Mouse (Mus musculus): ENCODE measurements at regions not wholly inside any gene's neighbourhood (a gene's known extent, or its start where the extent isn't known, plus 50 kb on each side); places are given as distances from the start of the nearest gene placed in this dataset.

DNA sequence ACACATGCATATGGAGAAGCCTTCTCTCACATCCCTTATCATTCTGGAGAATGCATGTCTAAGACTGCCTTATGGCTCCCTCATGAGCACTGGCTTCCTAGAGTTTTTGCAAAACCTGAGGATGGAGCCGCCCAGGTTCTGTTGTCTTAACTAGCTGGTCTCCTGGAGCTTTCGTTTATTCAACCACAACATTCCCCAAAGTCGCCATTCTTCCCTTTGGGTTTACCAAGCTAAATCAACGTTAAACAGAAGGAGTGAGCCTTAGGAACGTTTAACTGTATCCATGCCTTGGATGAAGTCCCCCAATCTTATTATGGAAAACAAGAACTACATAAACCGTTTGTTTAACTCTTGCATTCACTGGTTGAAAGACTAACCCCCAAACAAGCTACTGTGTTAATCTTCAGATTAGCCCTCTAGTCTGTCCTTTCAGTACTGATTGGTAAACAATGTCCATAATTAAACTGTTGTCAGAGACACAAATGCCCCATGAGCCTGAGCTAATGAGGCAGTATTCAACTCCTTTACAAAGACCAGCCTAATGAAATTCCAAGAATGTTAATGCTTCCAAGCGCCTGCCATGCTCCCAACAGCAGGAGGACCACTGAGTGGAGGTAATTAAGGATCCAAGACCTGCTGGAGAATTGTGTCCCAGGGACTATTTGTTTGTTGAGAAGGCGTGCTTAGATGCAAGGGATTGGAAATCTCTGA, 121.1 kb upstream of the Cdkn3 start:
- DNase-seq (ENCODE audit: low spot score in 2 of 2), result no peak

DNA sequence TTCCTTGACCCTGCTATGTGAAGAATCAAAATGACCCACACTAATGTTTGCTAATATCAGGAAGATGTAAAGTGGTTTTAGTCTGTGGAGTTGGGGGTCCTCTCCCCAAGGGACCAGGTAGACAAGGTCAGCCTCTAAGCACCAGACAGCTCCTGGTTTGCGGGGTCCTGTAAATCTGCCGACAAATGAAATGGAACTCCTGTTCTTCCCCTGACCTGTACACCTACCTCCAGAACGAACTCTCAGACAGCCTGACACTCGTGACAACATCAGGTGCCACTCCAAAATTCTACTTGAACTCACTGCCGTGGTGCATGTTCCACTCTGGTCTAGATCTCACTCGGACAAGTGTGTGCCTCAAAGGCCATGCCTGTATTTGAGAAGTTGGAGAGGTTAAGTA, 121.8 kb upstream of the Cdkn3 start:
- DNase-seq (ENCODE audit: low spot score in 2 of 2), result no peak

DNA sequence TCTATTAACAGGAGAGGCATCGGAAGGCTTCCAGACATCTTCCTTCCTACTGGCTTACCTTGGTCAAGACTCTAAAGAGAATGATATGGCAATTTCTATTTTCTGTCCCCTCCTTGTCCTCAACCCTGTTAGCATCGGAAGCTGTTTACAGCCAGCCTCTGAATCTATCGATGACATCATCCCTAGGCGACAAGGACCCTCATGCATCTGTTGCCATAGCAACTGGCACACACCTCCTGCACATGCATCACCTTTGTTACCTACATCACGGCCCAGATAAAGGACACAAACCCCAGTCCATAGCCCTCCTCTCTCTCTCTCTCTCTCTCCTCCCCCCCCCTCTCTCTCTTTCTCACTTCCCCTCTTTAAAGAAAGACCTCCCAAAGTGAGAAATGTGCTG, 123.1 kb upstream of the Cdkn3 start:
- no peak for DNase-seq (ENCODE audit: low spot score in 2 of 2)

DNA sequence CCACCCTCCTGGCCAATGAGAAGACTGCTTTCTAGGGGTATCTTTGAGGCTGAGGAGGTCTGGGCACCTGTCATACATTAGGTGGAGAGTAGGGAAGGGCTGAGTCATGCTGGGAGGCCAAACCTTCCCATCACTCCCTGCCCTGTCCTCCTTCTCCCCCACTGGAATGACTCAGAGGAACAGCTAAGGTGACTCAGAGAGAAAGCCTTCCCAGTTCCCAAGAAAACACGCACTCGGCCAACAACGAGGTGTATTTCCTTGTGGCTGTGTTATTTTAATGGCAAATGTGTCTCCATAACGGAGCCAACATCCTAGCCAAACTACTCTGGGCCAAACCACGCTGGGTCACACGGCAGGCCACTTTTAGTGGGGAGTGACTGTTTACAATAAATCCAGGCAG, 124.0 kb upstream of the Cdkn3 start:
- no peak for DNase-seq (ENCODE audit: low spot score in 2 of 2)

DNA sequence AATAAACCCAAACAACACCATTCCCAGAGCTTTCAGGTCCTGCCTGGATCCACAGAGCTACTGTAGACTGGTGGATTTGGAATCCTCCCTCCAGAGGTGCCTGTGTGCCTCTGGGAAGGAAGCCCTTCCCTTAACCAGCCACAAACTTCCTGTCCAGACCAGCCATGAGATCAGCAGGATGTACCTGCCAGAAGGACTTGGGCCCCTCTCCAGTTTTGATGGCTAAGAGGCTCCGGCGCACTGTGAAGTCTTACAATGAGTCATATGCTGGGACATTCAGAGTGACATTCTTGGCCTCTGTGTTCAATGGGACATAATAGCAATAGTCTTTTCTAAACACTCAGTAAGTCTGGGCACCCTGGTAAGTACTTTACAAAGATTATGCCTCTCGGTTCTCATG, 125.0 kb upstream of the Cdkn3 start:
- no peak for DNase-seq (ENCODE audit: low spot score in 2 of 2)

DNA sequence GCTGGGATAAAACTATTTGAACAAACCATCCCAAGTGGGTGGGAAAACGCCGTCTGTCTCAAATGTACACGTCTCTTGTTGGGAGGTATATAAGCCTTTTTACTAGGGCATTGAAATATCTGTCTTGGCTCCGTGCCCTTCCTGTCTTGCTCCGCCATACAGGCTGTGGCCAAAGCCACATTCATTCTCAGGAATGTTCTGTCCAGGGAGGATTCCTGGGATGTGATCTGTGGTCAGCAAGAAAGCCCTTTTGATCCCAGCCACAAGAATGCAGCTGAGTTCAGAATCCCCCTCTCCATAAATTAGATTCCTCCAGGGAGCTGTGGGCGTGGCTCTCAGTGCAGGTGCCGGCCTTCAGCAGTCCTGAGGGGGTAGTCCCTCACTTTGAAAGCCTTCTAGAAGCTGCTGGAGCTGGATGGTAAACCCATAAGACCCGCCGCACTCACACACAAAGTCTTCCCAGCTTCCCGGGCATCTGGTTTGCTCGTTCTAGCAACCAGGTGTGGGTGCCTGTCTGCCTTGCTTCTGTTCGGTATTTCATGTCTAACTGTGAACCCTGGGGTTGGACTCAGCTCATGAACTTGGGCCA, 125.6 kb upstream of the Cdkn3 start:
- DNase-seq (ENCODE audit: low spot score in 2 of 2), result no peak

DNA sequence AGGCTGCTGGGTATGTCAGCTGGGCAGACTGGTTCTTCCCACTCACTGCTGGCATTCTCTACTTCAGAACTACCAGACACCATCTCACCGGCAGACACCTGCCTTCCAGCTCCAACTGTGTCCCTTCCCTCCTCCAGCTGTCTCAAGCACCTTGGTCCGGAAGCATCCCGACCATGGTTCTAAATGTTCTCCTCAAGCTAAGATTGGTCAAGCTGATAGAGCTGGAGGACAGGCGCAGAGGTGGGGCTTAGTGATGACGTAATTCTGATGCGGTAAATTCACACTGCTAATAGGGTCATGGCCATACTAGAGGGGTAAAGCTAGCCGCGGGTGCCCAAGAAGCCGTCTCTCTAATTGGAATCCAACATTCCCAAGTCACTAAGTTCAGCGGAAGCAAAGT, 126.1 kb upstream of the Cdkn3 start:
- no peak for DNase-seq (ENCODE audit: low spot score in 2 of 2)

DNA sequence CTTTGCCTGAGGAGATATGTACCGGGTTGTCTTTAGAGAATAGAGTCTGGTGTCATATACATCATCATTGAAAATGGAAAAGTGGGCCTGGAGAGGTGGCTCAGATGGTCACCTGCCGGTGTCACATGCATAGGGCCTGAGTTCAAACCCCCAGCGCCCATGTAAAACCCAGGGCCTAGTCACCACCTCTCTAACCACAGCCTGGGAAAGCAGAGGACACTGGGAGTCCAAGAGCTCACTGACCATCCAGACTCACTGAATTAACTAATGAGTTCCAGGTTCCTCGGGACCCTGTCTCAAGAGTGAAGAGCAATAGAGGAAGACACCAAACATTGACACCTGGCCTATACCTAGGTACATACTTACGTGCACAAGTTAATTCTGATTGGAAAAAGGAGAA, 132.7 kb upstream of the Cdkn3 start:
- no peak for DNase-seq (ENCODE audit: low spot score in 2 of 2)

DNA sequence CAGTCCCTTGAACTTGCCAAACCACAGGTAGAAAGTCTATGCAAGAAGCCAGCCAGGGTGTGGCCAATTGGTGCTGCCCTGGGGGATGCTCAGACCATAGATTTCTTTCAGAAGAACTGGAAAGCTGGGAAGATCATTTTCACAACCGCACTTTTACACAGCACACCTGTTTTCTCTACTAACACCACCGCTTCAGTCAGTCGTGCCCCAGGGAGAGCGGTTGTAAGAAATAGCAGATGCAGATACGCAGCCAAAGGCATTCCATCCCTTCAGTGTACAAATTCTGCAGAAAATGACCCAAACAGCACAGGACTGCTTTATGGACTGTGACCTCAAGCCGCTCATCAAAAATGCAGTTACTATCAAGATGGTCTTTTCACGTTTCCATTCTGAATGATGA, 134.6 kb upstream of the Cdkn3 start:
- no peak for DNase-seq (ENCODE audit: low spot score in 2 of 2)

DNA sequence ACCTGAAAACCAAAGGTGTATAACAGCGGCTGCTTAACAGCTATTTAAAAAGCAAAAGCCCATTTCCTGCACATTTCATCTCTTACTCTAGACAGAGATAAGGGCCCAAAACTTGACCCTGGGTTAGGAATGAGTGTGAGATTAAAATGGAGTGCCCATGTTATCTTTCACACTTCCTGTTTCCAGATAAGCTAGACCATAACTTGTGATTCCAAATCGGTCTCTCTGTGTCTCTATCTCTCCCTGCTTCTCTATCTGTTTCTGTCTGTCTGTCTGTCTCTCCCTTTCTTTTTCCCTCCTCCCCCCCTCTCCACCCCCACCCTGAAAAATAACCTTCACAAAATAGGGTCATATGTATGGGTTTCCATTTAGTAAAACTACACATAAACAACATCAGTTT, 136.7 kb upstream of the Cdkn3 start:
- no peak for DNase-seq (ENCODE audit: low spot score in 2 of 2)

DNA sequence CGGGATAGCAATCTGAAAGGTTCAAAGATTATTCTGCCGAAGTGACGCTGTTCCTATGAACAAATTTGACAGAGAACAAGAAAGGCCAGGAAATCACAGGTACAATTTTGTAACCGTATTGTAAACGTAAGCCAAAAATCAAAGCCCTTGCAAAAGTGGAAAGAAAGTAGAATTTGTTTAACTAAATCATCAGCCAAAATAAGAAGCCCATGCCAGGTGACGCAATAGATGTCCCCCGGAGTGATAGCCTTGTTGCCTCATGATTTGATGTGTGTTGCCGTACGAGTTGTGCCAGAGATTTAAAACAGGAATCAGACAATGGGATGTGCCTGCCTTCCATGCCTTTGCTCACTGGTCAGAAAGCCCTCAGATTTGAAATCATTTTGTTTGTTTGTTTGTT, 144.3 kb upstream of the Cdkn3 start:
- no peak for DNase-seq (ENCODE audit: low spot score in 2 of 2)

DNA sequence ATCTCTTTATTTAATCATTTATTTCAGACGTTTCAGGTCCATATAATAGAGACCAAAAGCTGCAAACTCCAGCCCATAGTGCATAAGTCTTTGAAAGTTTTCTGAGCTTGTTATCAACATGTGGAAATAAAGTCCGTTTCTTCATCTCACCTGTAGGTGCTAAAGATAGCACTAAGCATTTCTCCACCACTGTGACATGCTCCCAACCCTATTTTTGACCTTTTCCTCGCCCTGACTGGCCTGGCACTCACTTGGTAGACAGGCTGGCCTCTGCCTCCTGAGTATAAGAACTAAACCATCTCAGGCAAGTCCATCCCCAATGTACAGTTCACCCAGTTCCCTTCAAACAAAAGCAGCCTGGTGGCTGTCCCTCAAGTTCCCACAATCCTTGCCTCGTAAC, 145.4 kb upstream of the Cdkn3 start:
- no peak for DNase-seq (ENCODE audit: low spot score in 2 of 2)

DNA sequence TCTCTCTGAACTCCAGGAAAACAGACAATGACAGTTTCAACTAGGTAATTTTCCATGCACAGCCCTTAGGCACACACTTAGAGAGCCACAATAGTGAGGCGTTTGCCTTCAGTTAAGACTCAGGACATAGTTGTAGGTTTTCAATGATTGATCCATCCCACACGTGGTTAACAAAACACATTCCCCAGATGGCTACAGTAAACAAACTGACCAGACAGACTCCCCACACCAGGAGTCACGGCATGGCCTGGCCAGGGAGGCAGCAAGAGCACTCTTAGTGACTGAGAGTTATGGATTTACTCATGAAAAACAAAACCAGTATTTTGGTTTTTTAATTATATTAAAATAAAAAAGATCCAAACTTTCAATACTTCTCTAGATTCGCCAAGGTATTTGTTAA, 146.6 kb upstream of the Cdkn3 start:
- no peak for DNase-seq (ENCODE audit: low spot score in 2 of 2)

DNA sequence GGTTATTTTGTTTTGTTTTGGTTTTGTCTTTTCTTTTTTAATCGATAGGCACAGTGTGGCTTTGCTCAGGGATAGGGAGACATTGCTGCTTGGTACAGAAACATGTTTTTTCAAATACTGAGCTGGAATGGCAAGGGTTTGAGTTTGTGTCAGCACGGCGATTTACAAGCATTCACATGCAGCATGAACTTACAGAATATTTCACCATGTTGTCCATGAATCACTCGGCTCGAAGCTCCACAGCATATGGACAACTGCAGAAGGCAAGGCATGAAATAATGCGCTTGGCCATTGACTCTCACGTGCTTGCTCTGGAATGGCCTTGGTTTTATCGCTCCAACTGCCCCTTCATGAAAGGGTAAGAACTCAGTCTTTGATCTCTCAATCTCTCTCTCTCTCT, 147.1 kb upstream of the Cdkn3 start:
- no peak for DNase-seq (ENCODE audit: low spot score in 2 of 2)

DNA sequence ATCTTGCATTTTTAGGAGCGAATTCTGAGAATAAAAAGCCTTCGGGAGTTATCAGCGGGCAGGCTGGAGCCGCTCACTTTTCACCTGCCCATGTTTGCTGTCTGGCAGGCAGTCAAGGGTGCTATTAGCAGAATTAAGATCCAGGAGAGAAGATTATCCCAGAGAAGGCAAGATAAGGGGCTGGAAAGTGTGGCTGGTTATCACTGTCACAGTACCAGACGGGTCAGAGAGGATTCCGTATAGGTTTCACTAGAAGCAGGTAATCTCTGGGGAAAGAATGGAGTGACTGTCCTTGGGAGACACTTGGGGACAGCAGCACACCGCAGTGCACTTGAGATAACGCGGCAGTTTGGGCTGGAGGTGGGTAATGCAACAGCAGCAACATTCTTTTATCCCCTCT, 147.8 kb upstream of the Cdkn3 start:
- DNase-seq (ENCODE audit: low spot score in 2 of 2), result no peak

DNA sequence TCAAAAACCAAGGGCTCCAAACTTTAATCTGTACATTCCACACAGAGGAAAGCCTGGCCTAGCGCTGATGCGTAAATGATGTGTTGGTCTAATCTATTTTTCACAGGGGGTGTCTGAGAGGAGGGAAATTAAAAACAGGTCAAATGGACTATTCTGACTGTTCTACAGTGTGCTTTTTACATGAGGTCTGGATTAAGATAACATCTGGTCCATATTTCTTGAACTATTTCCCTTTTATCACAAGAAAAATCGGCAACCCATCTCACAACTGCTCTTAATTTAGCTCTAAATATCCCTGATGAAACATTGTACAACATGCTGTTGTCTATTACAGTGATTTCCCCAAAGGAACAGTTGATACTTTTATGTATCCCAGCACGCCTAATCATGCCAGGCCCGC, 149.4 kb upstream of the Cdkn3 start:
- no peak for DNase-seq (ENCODE audit: low spot score in 2 of 2)

DNA sequence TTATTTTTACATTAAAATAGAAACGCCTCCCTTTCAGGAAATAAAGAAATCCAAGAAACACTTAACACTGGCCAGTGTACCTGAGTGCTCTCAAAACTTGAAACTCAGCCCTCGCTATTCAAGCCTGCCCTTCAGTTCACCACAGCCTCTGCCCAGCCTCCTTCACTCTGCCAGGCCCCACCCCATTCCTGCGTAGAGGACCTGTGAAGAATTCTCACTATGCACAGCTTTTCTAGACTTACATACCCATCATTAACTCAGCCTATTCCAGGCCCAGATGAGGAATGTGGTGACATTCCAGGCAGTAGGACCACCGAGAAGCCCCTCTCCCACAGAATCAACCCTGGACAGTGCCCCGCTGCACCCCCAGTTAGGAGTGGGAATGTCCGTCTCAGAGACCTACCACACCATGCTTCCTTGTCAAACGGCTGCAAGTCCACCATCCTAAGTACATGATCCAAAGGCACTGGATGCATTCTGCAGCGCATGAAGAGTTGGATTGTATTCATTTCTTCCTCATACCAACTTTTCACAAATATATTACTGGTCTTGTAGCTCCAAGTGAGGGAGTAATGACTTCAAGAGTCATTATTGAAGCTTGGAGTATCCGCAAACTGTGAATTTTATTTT, 150.0 kb upstream of the Cdkn3 start:
- DNase-seq (ENCODE audit: low spot score in 2 of 2), result no peak

DNA sequence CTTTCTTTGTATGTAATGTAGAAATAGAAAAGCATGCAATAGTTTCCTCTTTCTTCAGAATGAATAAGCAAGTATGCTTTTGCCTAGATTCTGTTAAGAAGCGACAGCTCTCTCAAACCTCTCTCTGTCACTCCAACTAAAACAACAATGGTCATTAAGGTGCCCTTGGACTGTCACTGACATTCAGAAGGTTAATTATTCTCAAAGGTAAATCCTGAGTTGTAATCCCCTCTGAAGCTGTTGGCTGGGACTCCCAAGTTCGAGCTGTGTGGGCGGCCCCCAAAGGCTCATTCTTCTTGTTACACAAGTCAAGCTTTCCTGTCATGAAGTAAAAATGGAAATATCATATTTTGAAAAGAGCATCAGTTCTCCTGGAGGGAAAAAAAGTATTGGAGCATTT, 153.6 kb upstream of the Cdkn3 start:
- DNase-seq (ENCODE audit: low spot score in 2 of 2), result no peak

DNA sequence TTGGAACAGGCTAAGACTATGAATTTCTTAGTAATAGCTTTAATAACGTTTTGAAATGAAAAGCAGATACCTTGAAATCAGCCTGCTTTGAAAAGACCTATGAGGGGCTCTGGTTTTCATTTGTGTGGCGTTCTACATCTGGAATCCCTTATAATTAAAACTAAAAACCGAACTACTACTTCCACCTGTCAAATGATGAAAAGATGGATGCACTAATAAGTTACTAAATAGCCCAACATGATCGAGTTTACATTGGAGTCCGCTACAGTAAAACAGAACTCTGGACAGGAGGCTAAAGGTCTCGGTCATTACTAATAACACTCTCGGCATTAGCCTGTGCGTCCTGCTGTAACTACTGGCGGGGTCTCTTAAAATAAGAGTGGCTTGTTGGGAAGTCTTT, 154.3 kb upstream of the Cdkn3 start:
- DNase-seq (ENCODE audit: low spot score in 2 of 2), result no peak

DNA sequence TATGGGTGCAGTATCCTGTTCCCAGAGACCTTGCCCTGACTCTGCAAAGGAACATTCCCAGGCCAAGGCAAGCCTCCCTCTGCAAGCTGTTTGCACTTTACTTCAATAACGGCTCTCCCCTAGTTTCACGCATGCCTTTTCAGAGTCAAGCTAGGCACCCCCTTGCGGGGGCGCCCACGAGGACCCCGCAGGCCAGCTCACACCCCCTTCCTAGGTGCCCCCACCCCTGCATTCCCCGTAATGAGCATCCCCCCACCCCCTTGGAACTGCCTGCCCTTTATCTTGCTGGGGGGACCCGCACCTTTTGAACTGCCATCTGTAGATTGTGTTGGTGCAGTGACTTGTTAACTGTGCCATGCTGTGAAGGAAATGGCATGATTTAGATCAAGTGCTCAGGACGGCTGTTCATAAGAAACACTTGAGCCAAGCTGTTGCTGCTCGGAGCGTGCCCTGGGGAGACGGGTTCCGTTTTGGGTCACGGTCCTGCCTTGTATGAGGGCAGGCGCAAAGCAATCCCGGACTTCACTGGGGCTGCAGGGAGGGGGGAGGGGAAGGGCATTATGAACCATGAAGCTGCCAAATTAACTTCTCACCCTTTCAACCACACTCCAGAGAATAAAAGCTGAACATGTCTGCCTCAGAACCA, 155.3 kb upstream of the Cdkn3 start:
- no peak for DNase-seq (ENCODE audit: low spot score in 2 of 2)

DNA sequence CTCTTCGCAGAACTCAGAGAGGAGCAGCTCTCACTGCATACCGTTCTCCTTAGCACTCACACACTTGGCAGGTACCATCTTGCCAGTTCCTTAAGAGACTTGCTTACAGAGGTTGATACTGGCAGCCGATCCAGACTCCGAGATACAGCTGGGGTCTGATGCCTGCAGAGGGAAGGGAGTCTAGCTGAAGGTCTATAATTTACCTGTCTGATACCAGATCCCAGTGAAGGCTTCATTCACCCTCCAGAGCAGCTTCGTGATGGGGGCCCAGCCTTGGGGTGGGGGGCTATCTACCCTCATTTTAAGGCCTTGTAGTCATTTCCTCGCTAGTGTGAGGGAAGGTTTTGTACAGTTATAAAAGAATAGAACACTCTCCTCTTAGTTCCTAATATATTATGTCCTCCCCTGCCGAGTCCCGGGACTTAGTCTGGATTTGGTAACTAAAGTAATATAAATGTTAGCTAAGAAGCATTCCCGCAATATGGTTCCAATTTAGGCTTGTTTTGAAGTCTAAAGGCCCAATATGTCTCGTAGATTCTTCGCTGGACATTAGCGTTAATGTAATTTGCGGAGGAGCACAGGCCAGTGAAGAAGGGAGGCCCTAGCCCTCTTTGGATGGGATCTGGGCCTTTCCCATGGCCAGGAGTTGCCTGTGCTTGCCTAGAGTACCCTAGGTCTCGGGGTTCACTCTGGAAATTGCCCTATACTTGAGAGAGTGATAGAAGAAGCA, 156.0 kb upstream of the Cdkn3 start:
- DNase-seq (ENCODE audit: low spot score in 2 of 2), result no peak

Data from left cerebral cortex, adult 18-20 months (tissue).